Mouse (Mus musculus): ENCODE results near the gene Slc1a2.

GRCm38 (mm10) chr2:102792804-102793203 is 134.3 kb downstream of the Slc1a2 start:
- TF ChIP-seq POLR2A (IDR thresholded peaks at IDR 0.05; ENCODE audit: low read depth, low read length), result no peak
- no peak for TF ChIP-seq ZNF384 (IDR thresholded peaks at IDR 0.05; ENCODE audit: low read depth, low read length)
- TF ChIP-seq MAFK (IDR thresholded peaks at IDR 0.05; ENCODE audit: insufficient replicate concordance, low read length), result no peak
- no peak for TF ChIP-seq EP300 (IDR thresholded peaks at IDR 0.05; ENCODE audit: low read length)
- no peak for TF ChIP-seq CTCF (conservative IDR thresholded peaks at IDR 0.05 in 1 of 2, IDR thresholded peaks at IDR 0.05 in 1 of 2; ENCODE audit: low read depth in 2 of 2, low read length in 2 of 2)
- TF ChIP-seq SMC3 (IDR thresholded peaks at IDR 0.05; ENCODE audit: low read depth, low read length), result no peak
- no peak for TF ChIP-seq E2F4 (IDR thresholded peaks at IDR 0.05; ENCODE audit: insufficient replicate concordance, low read depth, low read length)
- TF ChIP-seq CHD2 (IDR thresholded peaks at IDR 0.05; ENCODE audit: low read length), result no peak
- no peak for TF ChIP-seq TCF12 (IDR thresholded peaks at IDR 0.05; ENCODE audit: low read depth, low read length)
- no peak for TF ChIP-seq USF2 (conservative IDR thresholded peaks at IDR 0.05; ENCODE audit: low read depth, low read length)
- TF ChIP-seq HCFC1 (IDR thresholded peaks at IDR 0.05; ENCODE audit: low read depth, low read length), result no peak
